Mouse (Mus musculus): ENCODE data around the gene Mettl8. TPM values are rescaled to one million over a fixed set of nuclear protein-coding genes. Genes with fewer than 3 reads are reported as not detected.

Gene Mettl8
- total and polyA plus RNA-seq, 3 experiments, result 7.5 to 9.2 (median 7.8) TPM

DNA sequence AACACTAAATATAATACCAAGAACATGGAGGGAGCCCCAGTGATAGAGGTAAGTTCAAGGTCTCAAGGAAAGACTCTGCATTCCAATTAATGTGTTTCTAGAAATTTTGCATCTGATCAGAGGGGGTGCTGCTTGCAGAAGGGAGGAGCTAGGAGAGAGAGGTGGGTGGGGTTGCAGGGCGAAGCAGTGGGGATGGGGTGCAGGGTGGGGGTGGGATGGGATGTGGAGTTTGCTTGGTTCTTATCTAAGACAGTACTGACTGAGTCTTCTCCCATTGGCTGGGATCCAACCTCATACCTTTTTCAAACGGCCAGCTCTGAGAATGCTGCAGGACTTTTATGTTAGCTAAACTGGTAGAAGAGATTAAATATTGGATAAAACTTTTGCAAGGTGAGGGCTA is 56.6 kb downstream of the Mettl8 start:
- in situ Hi-C loops (cut with MboI; ENCODE audit: low pct_ligation_motif_present, low pct_unique_long_range_greater_than_20kb, low sequenced_read_pairs) (no loop called here), dilution Hi-C loops (cut with MboI; ENCODE audit: extremely low pct_ligation_motif_present, extremely low pct_unique_long_range_greater_than_20kb, low sequenced_read_pairs) (no loop called here)
- H3K9ac ChIP-seq (ENCODE audit: insufficient read depth, low read depth), result no peak overlapping the region
- no peaks in the 10 kb centered on the region for H3K79me2 ChIP-seq (replicated peaks; ENCODE audit: control insufficient read depth, extremely low read depth, insufficient read depth, poor library complexity, severe bottlenecking)
- H3K36me3 ChIP-seq (replicated peaks in 1 of 2; ENCODE audit: control insufficient read depth in 1 of 2, insufficient read depth in 1 of 2, low read length in 1 of 2), result peaks cover 0 to 10% of the 10 kb centered on the region in 2 experiments
- no peak overlapping the region for H3K27ac ChIP-seq (ENCODE audit: insufficient read depth, low read depth)
- H3K4me3 ChIP-seq (replicated peaks in 1 of 3; ENCODE audit: low read depth in 2 of 3, low read length in 2 of 3, poor library complexity in 1 of 3), result no peak overlapping the region
- TF ChIP-seq ZC3H11A (IDR thresholded peaks at IDR 0.05; ENCODE audit: low read depth, low read length) (no peak), IRF4 (IDR thresholded peaks at IDR 0.05; ENCODE audit: low read depth, low read length) (no peak), ETS1 (conservative IDR thresholded peaks at IDR 0.05; ENCODE audit: low read depth, low read length) (no peak), USF1 (IDR thresholded peaks at IDR 0.05; ENCODE audit: low read depth, low read length) (no peak), JUN (IDR thresholded peaks at IDR 0.05; ENCODE audit: insufficient read depth, low read depth, low read length) (no peak), UBTF (IDR thresholded peaks at IDR 0.05; ENCODE audit: low read depth, low read length) (no peak), USF2 (conservative IDR thresholded peaks at IDR 0.05; ENCODE audit: low read depth, low read length) (no peak), CHD1 (IDR thresholded peaks at IDR 0.05; ENCODE audit: low read depth, low read length) (no peak), HCFC1 (IDR thresholded peaks at IDR 0.05; ENCODE audit: low read depth, low read length) (no peak), ZMIZ1 (IDR thresholded peaks at IDR 0.05; ENCODE audit: low read depth, low read length) (no peak), E2F4 (IDR thresholded peaks at IDR 0.05; ENCODE audit: insufficient replicate concordance, low read depth, low read length) (no peak), CHD2 (IDR thresholded peaks at IDR 0.05; ENCODE audit: low read length) (no peak), MAZ (IDR thresholded peaks at IDR 0.05; ENCODE audit: low read depth, low read length) (no peak), MAFK (IDR thresholded peaks at IDR 0.05; ENCODE audit: insufficient replicate concordance, low read length) (no peak), NRF1 (IDR thresholded peaks at IDR 0.05; ENCODE audit: low read depth, low read length) (no peak), CTCF (conservative IDR thresholded peaks at IDR 0.05 in 1 of 2, IDR thresholded peaks at IDR 0.05 in 1 of 2; ENCODE audit: low read depth in 2 of 2, low read length in 2 of 2) (no peak), SIN3A (IDR thresholded peaks at IDR 0.05; ENCODE audit: low read length) (no peak)
- H3K9me3 ChIP-seq (replicated peaks; ENCODE audit: low read length), result no peaks in the 10 kb centered on the region
- H3K27me3 ChIP-seq (replicated peaks), result no peaks in the 10 kb centered on the region
- H3K4me1 ChIP-seq (ENCODE audit: control insufficient read depth in 1 of 2, insufficient read depth in 2 of 2), result peaks cover 0 to 3% of the 10 kb centered on the region in 2 experiments; a peak in 1 of 4 replicates
- DNase-seq (ENCODE audit: extremely low read depth), result no peak
- no peak overlapping the region for H3K4me2 ChIP-seq (ENCODE audit: insufficient read depth, low read depth, poor library complexity, severe bottlenecking)

DNA sequence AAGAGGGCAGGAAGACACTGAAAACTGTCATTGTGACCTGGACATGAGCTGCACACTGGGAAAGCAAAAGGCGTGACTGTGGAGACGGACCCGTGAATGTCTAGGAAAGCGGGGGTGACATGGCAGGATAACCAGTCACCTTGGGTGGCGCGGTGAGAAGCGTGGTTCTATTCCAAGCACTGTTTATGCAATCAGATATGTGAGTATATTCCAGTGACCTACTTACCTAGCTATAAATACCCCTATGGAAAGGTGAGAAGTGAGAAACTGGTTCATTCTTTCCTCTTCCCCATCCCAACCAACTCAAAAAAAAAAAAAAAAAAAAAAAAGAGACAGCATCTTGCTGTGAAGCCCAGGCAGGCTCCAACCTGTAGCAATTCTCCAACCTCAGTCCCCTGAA is 58.9 kb downstream of the Mettl8 start:
- Histone ChIP-seq H3K27me3 (replicated peaks) (no peaks in the 10 kb centered on the region), H3K4me1 (ENCODE audit: control insufficient read depth in 1 of 2, insufficient read depth in 2 of 2) (no peaks in the 10 kb centered on the region), H3K27ac (ENCODE audit: insufficient read depth, low read depth) (no peak overlapping the region), H3K4me3 (replicated peaks in 1 of 3; ENCODE audit: low read depth in 2 of 3, low read length in 2 of 3, poor library complexity in 1 of 3) (no peak overlapping the region), H3K79me2 (replicated peaks; ENCODE audit: control insufficient read depth, extremely low read depth, insufficient read depth, poor library complexity, severe bottlenecking) (no peaks in the 10 kb centered on the region), H3K4me2 (ENCODE audit: insufficient read depth, low read depth, poor library complexity, severe bottlenecking) (no peak overlapping the region), H3K9me3 (replicated peaks; ENCODE audit: low read length) (no peaks in the 10 kb centered on the region), H3K9ac (ENCODE audit: insufficient read depth, low read depth) (no peak overlapping the region), H3K36me3 (replicated peaks in 1 of 2; ENCODE audit: control insufficient read depth in 1 of 2, insufficient read depth in 1 of 2, low read length in 1 of 2) (peaks cover 0 to 9% of the 10 kb centered on the region in 2 experiments)
- TF ChIP-seq ZNF384 (IDR thresholded peaks at IDR 0.05; ENCODE audit: low read depth, low read length) (peak; percentile 31; the same call in 1 of the 2 replicates), UBTF (IDR thresholded peaks at IDR 0.05; ENCODE audit: low read depth, low read length) (no peak)
- in situ Hi-C loops (cut with MboI; ENCODE audit: low pct_ligation_motif_present, low pct_unique_long_range_greater_than_20kb, low sequenced_read_pairs) (no loop called here), dilution Hi-C loops (cut with MboI; ENCODE audit: extremely low pct_ligation_motif_present, extremely low pct_unique_long_range_greater_than_20kb, low sequenced_read_pairs) (no loop called here)
- no peak for DNase-seq (ENCODE audit: extremely low read depth)
